Mouse (Mus musculus) thymus, postnatal 4 days (tissue): ENCODE measurements around the gene Ttc9c.
A peak's percentile ranks its signal among the peaks of the same experiment; 100 is the strongest.

ENCODE experiments used
- DNase-seq: peaks from one replicate; pipeline ENCODE4 v3.0.0; 2021

Ttc9c gene

DNA sequence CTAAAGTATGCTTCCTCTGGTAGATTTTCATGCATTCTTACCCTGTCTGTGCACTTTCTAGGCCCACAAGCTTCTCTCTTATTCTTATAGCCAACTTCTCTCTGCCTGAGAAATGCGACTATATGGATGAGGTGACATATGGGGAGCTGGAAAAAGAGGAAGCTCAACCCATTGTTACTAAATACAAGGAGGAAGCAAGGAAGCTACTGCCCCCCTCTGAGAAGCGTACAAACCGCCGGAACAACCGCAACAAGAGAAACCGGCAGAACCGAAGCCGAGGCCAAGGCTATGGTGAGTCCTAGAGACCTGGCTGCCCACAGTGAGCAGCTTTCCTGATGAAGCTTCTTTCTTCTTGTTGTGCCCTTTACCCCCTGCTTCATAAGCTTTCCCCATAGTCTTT, 10.5 kb upstream of the Ttc9c start, which contains the start of gene AC129217.1:
AC129217.1 (plus strand) TSS at position 114 of the 400 bp plus-strand sequence.
- no peak for DNase-seq

DNA sequence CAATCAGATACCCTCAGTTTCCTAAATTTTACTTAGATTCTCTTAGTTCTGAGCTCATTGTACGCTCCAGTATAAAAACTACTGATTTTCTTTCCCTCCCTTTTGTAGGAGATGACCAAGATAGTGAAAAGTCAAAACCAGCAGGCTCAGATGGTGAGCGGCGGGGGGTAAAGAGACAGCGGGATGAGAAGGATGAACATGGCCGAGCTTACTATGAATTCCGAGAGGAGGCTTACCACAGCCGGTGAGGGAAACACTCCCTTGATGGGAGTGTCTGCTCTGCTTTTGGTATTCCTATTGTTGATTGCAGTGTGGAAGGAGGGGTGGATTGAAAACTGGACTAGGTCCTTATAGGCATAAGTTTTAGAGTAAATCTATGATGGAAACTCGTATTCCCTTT, 3.6 kb upstream of the Ttc9c start:
- no peak for DNase-seq

DNA sequence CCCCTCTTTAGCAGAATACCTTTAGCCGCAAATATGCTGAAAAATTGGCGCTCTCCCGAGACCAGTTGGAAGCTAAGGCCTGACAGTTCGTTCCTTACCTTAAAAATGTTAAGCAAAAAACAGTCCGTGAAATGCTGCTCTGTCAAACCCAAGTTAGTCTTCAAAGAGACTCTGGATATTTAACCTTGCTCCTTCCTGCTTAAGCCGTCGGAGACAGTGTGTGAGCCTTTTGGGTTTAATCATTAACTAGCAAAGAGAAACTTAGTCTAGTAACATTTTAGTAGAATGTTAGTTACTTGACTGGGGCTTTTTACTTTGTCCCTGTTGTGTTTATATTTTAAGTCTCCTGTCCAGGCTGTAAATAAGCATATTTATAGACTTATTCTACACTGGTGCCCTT, 2.0 kb upstream of the Ttc9c start:
- no peak for DNase-seq

DNA sequence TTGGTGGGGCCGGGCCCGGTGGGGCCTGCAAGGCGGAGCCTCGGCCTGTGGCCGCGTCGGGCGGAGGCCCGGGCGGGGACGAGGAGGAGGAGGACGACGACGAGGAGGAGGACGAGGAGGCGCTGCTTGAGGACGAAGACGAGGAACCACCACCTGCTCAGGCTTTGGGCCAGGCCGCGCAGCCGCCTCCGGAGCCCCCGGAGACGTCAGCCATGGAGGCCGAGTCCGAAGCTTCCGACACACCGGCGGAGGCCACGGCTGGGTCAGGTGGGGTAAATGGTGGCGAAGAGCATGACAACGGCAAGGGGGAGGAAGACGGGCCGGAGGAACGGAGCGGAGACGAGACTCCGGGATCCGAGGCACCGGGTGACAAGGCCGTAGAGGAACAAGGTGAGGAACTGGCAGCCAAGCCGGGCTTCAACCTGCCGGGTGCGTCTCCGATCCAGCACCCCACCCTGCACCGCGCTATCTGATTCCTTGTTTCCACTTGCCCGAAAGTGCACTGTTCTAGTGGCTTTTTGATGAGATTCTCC, 1.4 kb upstream of the Ttc9c start:
- DNase-seq = peak; percentile 70

DNA sequence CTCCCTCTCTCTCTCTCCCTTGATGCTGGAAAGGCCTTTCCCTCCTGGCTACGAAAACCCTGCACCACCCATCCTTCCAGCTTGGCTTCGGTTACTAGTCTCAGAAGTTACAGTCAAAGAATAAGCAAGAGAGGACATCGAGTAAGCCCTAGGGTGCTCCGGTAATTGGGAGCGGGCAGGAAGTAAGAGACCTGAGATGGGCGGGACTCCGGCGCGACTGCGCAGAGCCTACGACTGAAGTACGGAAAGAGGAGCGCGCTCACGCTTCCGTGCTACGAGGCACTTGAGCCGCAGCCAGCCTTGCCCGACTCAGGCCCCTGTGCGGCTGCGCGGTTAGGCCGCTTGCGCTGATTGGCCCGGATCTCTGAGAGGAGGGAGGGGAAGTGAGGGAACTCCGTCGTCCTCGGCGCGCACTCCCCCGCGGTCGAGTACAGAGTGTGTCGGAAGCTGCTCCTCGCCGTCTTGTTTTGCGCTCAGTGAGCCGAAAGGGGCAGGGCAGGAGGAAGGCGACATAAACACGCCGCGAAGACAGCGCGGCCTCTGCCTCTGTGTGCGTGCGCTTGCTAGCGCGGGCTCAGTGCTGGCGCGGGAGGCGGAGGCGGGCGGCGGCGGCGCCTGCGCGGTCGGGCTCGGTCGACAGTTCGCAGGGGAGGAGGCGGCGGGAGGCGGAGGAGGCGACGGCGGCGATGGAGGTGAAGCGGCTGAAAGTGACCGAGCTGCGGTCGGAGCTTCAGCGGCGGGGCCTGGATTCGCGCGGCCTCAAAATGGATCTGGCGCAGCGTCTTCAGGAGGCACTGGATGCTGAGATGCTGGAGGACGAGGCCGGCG, 677 bp upstream of the Ttc9c start, which contains the start of gene Hnrnpul2:
Hnrnpul2 (plus strand) TSS at position 415 of the 828 bp plus-strand sequence.
- DNase-seq = peak; percentile 96

DNA sequence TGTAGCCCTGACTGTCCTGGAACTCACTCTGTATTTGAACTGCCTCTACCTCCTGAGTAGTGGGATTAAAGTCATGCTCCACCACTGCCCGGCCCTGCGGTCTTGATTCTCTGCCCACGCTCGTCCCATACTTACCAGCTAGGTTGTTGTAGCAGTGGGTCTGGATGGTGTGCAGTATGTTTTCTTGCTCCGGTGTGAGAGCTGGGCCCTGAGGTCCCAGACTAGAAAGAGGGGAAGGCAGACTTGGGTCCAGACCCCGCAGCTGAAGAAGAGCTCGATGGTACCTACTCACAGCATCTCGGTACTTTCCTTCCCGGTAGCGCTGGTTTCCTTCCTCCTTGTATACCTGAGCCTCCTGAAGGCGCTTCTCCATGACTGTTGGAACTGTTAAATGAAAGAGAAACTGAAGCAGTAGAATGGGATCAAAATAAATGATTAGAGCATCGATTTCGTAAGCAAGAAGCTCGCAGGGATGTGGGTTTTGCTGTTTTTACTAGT, 783 bp downstream of the Ttc9c start:
- DNase-seq = peak; percentile 36

DNA sequence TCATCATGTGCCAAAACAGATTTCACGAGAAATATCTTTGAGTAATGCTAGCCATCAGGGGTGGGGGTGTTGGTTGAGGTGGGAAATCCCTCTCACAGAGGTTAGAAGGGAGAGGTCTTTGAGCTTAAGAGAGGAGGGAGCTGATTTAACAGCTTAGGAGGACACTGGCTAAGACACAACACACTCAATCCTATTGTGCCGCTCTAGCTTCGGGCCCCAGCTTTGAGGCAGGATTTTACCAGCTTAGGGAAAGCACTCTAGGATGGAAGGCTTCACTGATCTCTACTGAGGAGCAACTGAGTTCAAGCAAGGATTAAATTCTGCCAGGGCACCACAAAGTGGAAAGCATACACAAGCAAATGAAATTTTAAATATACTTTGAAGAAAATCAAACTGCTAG, 2.1 kb downstream of the Ttc9c start:
- no peak for DNase-seq

DNA sequence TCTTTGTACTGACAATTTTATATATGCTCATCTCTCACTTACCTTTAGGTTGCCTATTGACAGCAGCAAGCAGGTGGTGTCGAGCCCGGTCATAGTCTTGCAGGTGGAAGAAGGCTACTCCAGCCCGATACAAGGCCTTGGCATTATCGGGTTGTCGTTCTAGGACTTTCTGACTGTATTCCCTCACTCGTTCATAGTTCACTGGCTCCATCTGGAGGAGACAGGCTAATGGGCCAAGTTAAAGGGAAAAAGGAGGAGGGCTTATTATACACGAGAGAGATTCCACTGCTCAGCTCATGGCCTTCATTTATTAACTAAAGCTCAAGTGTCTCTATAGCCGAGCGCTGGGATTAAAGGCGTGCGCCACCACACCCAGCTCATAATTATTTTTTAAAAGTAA, 3.3 kb downstream of the Ttc9c start:
- no peak for DNase-seq

DNA sequence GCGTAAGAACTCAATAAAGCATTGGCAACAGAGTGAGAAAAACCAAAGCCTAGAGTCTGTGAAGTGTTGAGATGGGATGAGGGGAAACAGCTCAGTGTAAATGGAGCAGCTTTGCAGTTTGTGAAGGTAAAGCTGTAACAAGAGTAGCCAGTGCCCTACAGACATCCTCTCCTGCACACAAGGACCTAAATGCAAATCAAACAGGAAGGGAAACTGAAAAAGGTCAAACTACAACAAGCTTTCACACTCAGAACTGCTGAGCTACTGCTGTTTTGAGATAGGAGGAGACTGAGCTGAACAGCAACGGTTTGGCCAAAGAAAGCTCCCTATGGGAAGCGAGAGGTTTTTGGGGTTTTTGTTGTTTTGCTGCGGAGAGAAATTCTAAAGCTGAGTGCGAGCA, 12.3 kb downstream of the Ttc9c start:
- no peak for DNase-seq

DNA sequence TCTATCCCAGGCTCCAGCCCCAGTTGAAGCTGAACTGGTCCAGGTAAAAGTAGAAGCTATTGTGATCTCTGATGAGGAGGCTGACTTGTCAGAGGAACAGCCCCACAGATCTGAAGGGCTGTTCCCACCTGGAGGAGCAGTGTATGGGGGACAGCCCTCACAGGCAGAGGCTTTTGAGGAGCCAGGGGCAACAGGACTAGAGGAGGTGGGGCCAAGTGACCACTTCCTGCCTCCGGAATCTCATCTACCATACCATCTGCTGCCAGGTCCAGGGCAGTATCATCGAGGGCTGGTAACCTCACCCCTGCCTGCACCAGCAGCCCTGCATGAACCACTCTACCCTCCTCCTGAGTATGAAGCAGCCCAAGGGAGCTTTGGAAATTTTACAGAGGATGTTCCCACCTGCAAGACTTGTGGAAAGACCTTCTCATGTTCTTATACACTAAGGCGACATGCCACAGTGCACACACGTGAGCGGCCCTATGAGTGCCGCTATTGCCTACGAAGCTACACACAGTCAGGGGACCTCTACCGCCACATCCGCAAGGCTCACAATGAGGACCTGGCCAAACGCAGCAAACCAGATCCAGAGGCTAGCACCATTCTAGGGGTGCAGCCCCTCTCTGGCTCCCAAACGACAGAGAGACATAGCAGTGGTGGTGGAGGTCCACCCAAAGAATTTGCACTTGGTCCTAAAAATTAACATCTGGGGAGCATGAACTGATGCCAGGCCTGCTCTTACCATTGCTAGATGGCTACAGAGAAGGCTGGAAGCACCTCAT, 15.1 kb downstream of the Ttc9c start:
- DNase-seq = no peak

DNA sequence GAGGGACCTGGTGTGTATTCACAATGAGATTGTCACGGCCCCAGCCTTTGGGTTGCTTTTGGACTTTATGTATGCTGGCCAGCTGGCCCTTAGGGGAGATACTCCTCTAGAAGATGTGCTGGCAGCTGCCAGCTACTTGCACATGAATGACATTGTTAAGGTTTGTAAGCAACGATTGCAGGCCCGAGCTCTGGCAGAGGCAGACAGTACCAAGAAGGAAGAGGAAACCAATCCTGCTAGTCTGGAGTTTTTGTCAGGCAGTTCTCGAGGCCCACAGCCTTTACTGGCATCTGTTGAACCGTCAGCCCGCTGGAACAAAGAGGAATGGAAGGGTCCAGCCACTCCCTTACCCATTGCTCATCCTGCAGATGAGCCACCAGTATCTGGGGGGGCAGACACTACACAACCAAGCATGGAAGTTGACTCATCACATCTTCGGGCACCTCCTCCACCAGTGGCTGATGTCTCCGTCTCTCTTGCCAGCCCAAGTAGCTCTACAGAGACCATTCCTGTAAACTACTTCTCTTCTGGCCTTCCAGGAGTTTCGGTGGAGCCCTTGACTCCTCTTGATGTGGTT, 15.8 kb downstream of the Ttc9c start:
- DNase-seq = no peak

DNA sequence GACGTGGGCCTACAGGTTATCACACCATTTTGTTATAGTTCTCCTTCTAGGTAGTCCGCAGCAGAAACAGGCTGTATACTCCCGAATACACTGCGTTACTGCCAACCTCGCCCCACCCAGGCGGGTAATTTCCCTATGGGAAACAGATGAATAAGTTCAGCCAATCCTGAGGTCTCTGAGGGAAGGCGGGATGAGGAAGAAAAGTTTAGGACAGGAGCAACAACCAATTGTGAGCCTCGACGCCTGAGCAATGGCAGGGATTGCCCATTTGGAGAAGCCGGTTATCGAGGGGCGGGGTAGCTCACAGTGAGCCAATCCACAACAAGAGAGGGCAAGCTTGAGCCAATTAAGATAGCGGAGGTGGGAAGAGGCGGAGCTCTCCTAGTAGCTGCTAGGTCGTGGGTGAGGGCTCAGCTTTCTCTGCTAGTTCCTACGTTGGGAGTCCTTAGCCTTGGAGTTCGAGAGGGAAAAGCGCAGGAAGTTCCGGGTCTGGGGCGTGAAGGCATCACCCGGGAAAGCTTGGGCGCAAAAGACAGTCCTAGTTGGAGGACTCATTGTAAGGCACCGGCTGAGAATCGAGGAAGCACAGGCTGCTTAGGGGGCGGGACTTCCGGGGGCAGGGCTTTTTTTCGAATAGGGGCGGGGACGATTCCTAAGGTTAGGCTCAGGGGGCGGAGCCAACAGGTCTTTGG, 16.9 kb downstream of the Ttc9c start, which contains the start of gene Zbtb3:
Zbtb3 (plus strand) TSS at position 426 of the 692 bp plus-strand sequence.
- DNase-seq = peak; percentile 88

DNA sequence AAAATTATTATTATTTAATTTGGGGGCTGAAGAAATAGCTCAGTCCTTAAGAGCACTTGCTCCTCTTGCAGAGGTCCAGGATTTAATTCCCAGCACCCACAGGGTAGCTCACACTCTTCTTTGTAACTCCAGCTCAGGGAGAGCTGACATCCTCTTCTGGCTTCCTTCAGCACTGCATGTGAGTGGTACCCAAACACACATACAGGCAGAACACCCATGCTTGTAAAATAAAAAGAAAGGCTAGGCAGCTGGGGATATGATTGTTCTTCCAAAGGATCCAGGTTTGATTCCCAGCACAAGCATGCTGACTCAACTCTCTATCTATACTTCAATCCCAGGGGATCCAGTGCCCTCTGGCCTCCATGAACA, 20.2 kb downstream of the Ttc9c start:
- no peak for DNase-seq

DNA sequence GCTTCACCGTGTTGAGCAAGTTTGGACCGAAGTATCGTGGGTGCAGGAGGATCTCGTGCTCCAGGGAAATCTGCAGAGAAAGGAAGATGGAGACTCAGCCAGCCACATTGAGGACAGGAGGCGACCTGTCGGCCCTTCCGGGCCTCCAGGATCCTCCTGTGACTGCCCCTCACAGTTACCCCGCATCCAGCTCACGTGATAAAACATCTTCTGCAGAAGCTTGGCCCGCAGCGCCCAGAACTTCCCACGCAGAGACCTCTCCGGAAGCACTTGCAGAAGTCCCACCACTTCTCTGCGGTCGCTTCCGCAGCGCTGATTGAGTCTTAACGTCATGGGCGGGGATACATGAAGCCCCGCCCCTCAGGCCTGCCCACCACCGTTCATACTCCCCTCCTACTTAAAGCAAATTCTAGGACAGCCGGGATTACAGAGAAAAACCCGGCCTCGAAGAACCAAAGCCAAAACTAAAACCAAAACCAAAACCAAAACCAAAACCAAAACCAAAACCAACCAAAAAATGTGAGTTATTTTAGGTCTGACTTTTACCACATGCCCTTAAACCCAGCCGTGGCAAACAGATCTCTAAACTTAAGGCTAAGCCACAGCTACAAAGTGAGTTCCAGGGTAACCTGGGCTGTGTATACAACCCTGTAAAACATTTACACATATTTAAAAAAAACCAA, 20.7 kb downstream of the Ttc9c start, which contains the start of gene Polr2g:
Polr2g (minus strand) TSS at position 314 of the 683 bp plus-strand sequence.
- peak; percentile 90 for DNase-seq

DNA sequence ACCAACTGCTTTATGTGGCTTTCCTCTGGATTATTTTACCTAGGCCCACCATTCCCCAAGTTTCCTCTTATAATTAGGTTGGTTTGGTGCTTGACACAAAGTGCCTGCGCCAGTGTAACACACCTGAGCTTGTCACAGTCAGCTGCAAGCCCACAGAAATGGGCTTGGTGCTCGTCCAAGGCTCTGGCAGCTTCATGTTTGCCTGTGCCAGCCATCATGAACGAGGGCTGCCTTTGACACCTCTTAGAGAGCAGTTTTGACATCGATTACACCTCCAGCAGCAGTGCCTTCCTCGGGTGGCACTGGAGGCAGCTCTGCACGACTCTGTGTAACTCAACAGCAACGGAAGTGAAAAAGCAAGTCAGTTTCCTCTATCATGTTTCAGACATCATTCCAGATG, 29.0 kb downstream of the Ttc9c start:
- DNase-seq = no peak

DNA sequence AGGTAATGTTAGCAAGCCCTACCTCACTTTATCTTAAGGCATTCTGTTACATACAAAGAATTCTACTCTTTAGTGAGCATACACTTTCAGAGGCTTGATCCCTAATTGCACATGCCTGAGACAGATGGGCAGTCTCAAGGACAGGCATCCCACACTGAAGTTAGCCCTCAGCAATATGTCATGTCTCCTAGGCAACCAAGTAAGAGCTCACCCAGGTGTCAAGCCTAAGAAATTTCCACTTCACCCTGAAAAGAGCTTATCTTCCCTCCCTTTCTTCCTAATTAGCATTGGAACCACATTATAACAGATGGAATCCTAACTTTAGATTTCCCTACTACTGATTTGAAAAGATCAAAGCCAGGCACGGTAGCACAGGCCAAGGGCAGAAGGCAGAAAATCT, 30.0 kb downstream of the Ttc9c start:
- no peak for DNase-seq

DNA sequence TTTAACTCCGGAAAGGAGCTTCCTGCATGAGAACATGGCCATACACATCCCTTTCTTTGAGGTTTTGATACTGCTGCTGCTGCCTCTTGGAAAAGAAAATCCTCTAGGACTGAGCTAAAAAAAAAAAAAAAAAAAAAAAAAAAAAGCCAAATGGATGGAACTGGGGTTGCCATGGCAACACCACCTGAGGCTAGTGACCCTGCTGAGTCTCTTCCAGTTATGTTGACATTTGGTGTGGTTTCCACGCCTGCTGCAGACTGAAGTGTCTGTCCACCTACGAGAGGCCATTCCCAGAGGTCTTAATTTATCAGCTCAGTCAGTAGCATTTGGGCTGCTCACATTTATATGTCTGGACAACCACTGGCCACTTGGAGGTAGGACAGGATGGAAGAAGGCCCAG, 30.6 kb downstream of the Ttc9c start:
- DNase-seq = no peak

DNA sequence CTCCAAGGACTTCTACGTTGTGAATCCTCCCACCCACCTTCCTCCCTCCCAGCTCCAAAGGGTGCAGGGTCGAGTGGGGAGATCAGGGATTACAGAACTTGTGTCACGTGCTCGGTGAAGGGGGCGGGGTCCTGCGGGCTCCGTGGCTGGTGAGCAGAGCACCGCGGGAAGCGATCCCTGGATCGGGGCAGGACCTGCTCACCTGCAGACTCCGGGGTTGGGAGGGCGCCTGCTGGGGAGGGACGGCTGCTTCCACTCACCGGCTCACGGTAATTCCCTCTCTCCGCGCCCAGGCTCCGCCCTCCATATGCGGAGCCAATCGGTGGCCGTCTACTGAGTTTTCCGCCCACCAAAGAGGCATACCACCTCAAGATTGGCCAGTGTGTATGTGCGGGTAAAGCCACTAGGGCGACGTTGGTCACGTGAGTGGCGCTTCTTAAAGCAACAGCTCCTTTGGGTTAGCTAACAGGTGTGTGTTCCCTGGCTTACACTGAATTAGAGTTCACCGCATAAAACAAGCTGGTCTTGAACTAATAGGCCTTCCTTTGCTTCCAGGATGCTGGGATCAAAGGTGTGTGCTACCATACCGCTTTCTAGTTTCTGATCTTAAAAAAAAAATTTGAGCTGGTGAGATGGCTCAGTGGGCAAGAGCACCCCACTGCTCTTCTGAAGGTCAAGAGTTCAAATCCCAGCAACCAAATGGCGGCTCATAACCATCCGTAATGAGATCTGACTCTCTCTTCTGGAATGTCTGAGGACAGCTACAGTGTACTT, 32.9 kb downstream of the Ttc9c start, which contains the start of gene Taf6l:
Taf6l (minus strand) TSS at position 410 of the 774 bp plus-strand sequence.
- peak; percentile 89 for DNase-seq

DNA sequence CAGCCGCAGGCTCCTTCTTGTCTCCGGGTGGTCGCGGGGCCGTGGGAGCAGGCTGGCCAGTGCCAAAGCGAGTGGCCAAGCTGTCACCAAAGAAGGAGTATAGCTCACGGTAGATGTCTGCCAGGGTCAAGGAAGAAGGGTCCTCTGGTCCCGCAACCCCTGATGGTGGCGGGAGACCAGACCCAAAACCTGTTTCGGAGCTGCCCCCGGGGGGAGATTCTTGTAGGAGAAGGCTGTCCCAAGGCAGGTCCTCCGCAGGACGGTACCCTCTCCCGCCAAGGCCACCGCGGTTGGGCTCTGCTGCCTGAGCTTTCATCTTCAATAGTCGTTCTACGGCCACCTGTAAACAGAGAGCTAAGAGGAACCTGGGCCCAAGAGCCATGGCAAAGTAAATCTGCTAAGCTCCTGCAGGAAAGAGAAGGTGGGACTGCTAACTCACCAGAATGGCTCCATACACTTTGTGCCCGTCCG, 44.1 kb downstream of the Ttc9c start:
- no peak for DNase-seq

DNA sequence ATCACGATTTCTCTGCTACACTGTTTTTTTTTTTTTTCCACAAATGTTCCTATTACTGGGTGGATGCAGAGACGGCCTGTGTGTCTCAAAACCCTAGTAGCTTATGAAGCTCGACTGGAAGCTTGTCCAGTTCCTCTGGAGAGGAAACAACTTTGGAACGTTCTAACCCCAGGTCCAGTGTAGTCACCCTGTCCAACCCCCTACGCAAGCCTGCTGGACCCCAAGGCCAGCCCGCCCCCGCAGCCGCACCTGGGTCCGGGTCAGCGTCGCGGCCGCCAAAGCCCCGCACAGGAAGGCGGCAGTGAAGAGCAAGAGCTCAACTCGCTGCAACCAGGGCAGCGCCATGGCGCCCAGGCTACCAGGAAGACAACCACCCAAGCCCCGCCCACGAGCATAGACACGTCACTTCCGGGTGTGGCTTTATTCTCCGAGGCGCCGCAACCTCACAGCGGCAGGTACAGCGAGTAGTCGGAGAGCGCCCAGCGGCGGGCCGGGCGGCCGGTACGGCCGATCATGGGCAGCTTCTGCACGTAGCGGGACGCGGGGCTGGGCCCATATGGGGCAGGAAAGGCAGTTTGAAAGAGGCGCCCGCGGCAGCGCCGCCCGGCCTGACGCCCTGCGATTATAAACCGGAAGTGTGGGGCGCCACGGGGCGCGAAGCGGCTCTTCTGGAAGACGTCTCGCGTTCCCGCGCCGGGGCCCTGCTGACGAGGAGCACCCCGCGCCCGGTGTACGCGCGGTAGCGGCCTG, 44.9 kb downstream of the Ttc9c start, which contains the start of gene Tmem179b:
Tmem179b (minus strand) TSS at position 382 of the 750 bp plus-strand sequence.
- DNase-seq = peak; percentile 99
